Mouse (Mus musculus): Measurements from ENCODE around the gene Ripply3. TPM values are rescaled to one million over a fixed set of nuclear protein-coding genes. Genes with fewer than 3 reads are reported as not detected.

Ripply3 gene
- polyA plus RNA-seq (2015; fragmentation: Nextera tagmentation; extraction: Ambion mirVana) = 1.8 and 2.7 TPM in 2 replicates

GRCm38 (mm10) chr16:94327781-94328711 is at the start of gene Ripply3:
TSS of gene Ripply3 (plus strand) at chr16:94328420.
- Histone ChIP-seq H3K9me3 (no peaks in the 10 kb centered on the region), H3K36me3 (no peaks in the 10 kb centered on the region), H3K4me1 (replicated peaks) (peaks cover 30% of the 10 kb centered on the region), H3K27ac (no peak within 1 kb of the TSS), H3K27me3 (peaks cover 48% of the 10 kb centered on the region), H3K4me2 (peak within 1 kb of the TSS; percentile 56), H3K9ac (peak within 1 kb of the TSS; percentile 51; the same call in 1 of the 2 replicates), H3K4me3 (peak within 1 kb of the TSS; percentile 42)
- ATAC-seq (ENCODE audit: low FRiP score) = no peak
- WGBS = 1% methylated on average over 63 of the region's 63 CpGs

GRCm38 (mm10) chr16:94283972-94284371 is 44.2 kb upstream of the Ripply3 start:
- H3K4me3 ChIP-seq = no peak overlapping the region
- H3K27ac ChIP-seq = no peak overlapping the region
- no peak overlapping the region for H3K9ac ChIP-seq
- 0 out of 2 replicates have a peak, but pooled peaks cover 6% of the 10 kb centered on the region for H3K9me3 ChIP-seq
- ATAC-seq (ENCODE audit: low FRiP score) = no peak
- H3K4me1 ChIP-seq (replicated peaks) = peaks cover 1% of the 10 kb centered on the region; the same call in 1 of the 2 replicates
- H3K4me2 ChIP-seq = no peak overlapping the region
- WGBS = 92% methylated on average over 3 of the region's 3 CpGs
- peaks cover 13% of the 10 kb centered on the region for H3K36me3 ChIP-seq
- no peaks in the 10 kb centered on the region for H3K27me3 ChIP-seq

GRCm38 (mm10) chr16:94287826-94288225 is 40.4 kb upstream of the Ripply3 start:
- H3K9me3 ChIP-seq = no peaks in the 10 kb centered on the region
- H3K9ac ChIP-seq = no peak overlapping the region
- peaks cover 14% of the 10 kb centered on the region for H3K4me1 ChIP-seq (replicated peaks)
- WGBS = 86% methylated on average over 9 of the region's 9 CpGs
- H3K4me3 ChIP-seq = no peak overlapping the region
- H3K36me3 ChIP-seq = 0 out of 2 replicates have a peak, but pooled peaks cover 4% of the 10 kb centered on the region
- H3K27ac ChIP-seq = no peak overlapping the region
- H3K27me3 ChIP-seq = peaks cover 3% of the 10 kb centered on the region; the same call in 1 of the 2 replicates
- H3K4me2 ChIP-seq = no peak overlapping the region
- ATAC-seq (ENCODE audit: low FRiP score) = no peak

- Histone ChIP-seq H3K27me3 (peaks cover 3% of the 10 kb centered on the region; the same call in 1 of the 2 replicates), H3K36me3 (0 out of 2 replicates have a peak, but pooled peaks cover 3% of the 10 kb centered on the region), H3K4me3 (peak overlapping the region; percentile 88), H3K9me3 (no peaks in the 10 kb centered on the region), H3K4me2 (peak overlapping the region; percentile 98), H3K9ac (peak overlapping the region; percentile 91), H3K27ac (peak overlapping the region; percentile 88), H3K4me1 (replicated peaks) (peaks cover 14% of the 10 kb centered on the region)
- no peak; the same call in 1 of the 2 replicates for ATAC-seq (ENCODE audit: low FRiP score)
- WGBS = 12% methylated on average over 39 of the region's 39 CpGs
Observed at GRCm38 (mm10) chr16:94289138-94290072, 38.8 kb upstream of the Ripply3 start.

GRCm38 (mm10) chr16:94290073-94290999 is 37.9 kb upstream of the Ripply3 start:
- H3K36me3 ChIP-seq = no peaks in the 10 kb centered on the region
- H3K9ac ChIP-seq = peak overlapping the region; percentile 91
- H3K9me3 ChIP-seq = no peaks in the 10 kb centered on the region
- WGBS = 6% methylated on average over 52 of the region's 52 CpGs
- peak overlapping the region; percentile 88 for H3K4me3 ChIP-seq
- H3K27ac ChIP-seq = peak overlapping the region; percentile 88
- peak overlapping the region; percentile 98 for H3K4me2 ChIP-seq
- ATAC-seq (ENCODE audit: low FRiP score) = peak; percentile 97
- peaks cover 3% of the 10 kb centered on the region; the same call in 1 of the 2 replicates for H3K27me3 ChIP-seq
- peaks cover 14% of the 10 kb centered on the region for H3K4me1 ChIP-seq (replicated peaks)

GRCm38 (mm10) chr16:94291141-94291540 is 37.1 kb upstream of the Ripply3 start:
- Histone ChIP-seq H3K36me3 (no peaks in the 10 kb centered on the region), H3K4me3 (no peak overlapping the region), H3K4me1 (replicated peaks) (peaks cover 14% of the 10 kb centered on the region), H3K9me3 (no peaks in the 10 kb centered on the region), H3K27ac (no peak overlapping the region), H3K9ac (no peak overlapping the region), H3K4me2 (no peak overlapping the region), H3K27me3 (peaks cover 3% of the 10 kb centered on the region; the same call in 1 of the 2 replicates)
- 88% methylated on average over 4 of the region's 4 CpGs for WGBS
- no peak for ATAC-seq (ENCODE audit: low FRiP score)

- ATAC-seq (ENCODE audit: low FRiP score) = no peak
- Histone ChIP-seq H3K4me1 (replicated peaks) (peaks cover 12% of the 10 kb centered on the region), H3K9ac (no peak overlapping the region), H3K27ac (no peak overlapping the region), H3K4me3 (no peak overlapping the region), H3K9me3 (no peaks in the 10 kb centered on the region), H3K4me2 (no peak overlapping the region), H3K36me3 (no peaks in the 10 kb centered on the region), H3K27me3 (0 out of 2 replicates have a peak, but pooled peaks cover 3% of the 10 kb centered on the region)
- WGBS = 92% methylated on average over 5 of the region's 5 CpGs
Observed at GRCm38 (mm10) chr16:94298081-94298480, 30.1 kb upstream of the Ripply3 start.

GRCm38 (mm10) chr16:94299210-94299609 is 29.0 kb upstream of the Ripply3 start:
- Histone ChIP-seq H3K27me3 (0 out of 2 replicates have a peak, but pooled peaks cover 6% of the 10 kb centered on the region), H3K4me2 (no peak overlapping the region), H3K27ac (no peak overlapping the region), H3K4me1 (replicated peaks) (peaks cover 16% of the 10 kb centered on the region), H3K9me3 (no peaks in the 10 kb centered on the region), H3K4me3 (no peak overlapping the region), H3K9ac (no peak overlapping the region), H3K36me3 (no peaks in the 10 kb centered on the region)
- no peak for ATAC-seq (ENCODE audit: low FRiP score)
- WGBS = 76% methylated on average over 4 of the region's 4 CpGs

- Histone ChIP-seq H3K4me2 (no peak overlapping the region), H3K36me3 (0 out of 2 replicates have a peak, but pooled peaks cover 4% of the 10 kb centered on the region), H3K4me3 (no peak overlapping the region), H3K27ac (no peak overlapping the region), H3K4me1 (replicated peaks) (peaks cover 16% of the 10 kb centered on the region), H3K27me3 (0 out of 2 replicates have a peak, but pooled peaks cover 8% of the 10 kb centered on the region), H3K9me3 (peaks cover 4% of the 10 kb centered on the region; the same call in 1 of the 2 replicates), H3K9ac (no peak overlapping the region)
- no peak for ATAC-seq (ENCODE audit: low FRiP score)
- 94% methylated on average over 4 of the region's 4 CpGs for WGBS
Observed at GRCm38 (mm10) chr16:94301194-94301593, 27.0 kb upstream of the Ripply3 start.

GRCm38 (mm10) chr16:94301696-94302095 is 26.5 kb upstream of the Ripply3 start:
- Histone ChIP-seq H3K27ac (no peak overlapping the region), H3K27me3 (0 out of 2 replicates have a peak, but pooled peaks cover 8% of the 10 kb centered on the region), H3K4me2 (no peak overlapping the region; the same call in 1 of the 2 replicates), H3K36me3 (0 out of 2 replicates have a peak, but pooled peaks cover 4% of the 10 kb centered on the region), H3K9me3 (peaks cover 4% of the 10 kb centered on the region; the same call in 1 of the 2 replicates), H3K4me1 (replicated peaks) (peaks cover 16% of the 10 kb centered on the region), H3K9ac (no peak overlapping the region), H3K4me3 (no peak overlapping the region)
- ATAC-seq (ENCODE audit: low FRiP score) = no peak
- 82% methylated on average over 5 of the region's 5 CpGs for WGBS
